Mouse (Mus musculus) midbrain, embryonic 15.5 days (tissue): ENCODE measurements around the gene Dpf1. TPM values are rescaled to one million over a fixed set of nuclear protein-coding genes. Genes with fewer than 3 reads are reported as not detected.
A peak's percentile ranks its signal among the peaks of the same experiment; 100 is the strongest.

Source experiments
- ATAC-seq: fragments of 200-750 bp; cut with Nextera tagmentation; replicated peaks from 2 replicates; pipeline ENCODE4 v1.8.0; 2017; ENCODE audit warnings: moderate TSS enrichment
- H3K27ac ChIP-seq: fragments of 300-500 bp; sonication (generic); 2 replicates; pipeline ENCODE4 v1.5.1; 2015; ENCODE audit warnings: mild to moderate bottlenecking, inconsistent platforms
- H3K27me3 ChIP-seq: fragments of 300-500 bp; sonication (generic); replicated peaks from 2 replicates; pipeline ENCODE4 v1.6.1; 2015; ENCODE audit warnings: inconsistent platforms
- H3K36me3 ChIP-seq: fragments of 300-500 bp; sonication (generic); replicated peaks from 2 replicates; pipeline ENCODE4 v1.6.1; 2015; ENCODE audit warnings: inconsistent platforms
- H3K4me1 ChIP-seq: fragments of 300-500 bp; sonication (generic); 2 replicates; pipeline ENCODE4 v1.6.1; 2015; ENCODE audit warnings: inconsistent platforms
- H3K4me2 ChIP-seq: fragments of 300-500 bp; sonication (generic); 2 replicates; pipeline ENCODE4 v1.6.1; 2015; ENCODE audit warnings: inconsistent platforms, mild to moderate bottlenecking, moderate library complexity
- H3K4me3 ChIP-seq: fragments of 300-500 bp; sonication (generic); 2 replicates; pipeline ENCODE4 v1.5.1; 2015; ENCODE audit warnings: mild to moderate bottlenecking, inconsistent platforms
- H3K9ac ChIP-seq: fragments of 300-500 bp; sonication (generic); 2 replicates; pipeline ENCODE4 v1.6.1; 2015; ENCODE audit warnings: mild to moderate bottlenecking, inconsistent platforms
- H3K9me3 ChIP-seq: fragments of 300-500 bp; sonication (generic); 2 replicates; pipeline ENCODE4 v1.6.1; 2016; ENCODE audit warnings: inconsistent platforms
- WGBS: fragments of 180-500 bp; shearing (Covaris S2); methylation state at CpG from one replicate; pipeline ENCODE4 v1.1.7; 2015; ENCODE audit warnings: mixed read lengths; 5-methylcytosine and 5-hydroxymethylcytosine counted together
- polyA plus RNA-seq: library from polyadenylated mRNA; unstranded; fragments of >200 nt; fragmentation: Nextera tagmentation; extraction: Ambion mirVana; gene quantifications from 2 replicates; pipeline ENCODE4 v1.2.1, GENCODE M21; 2015

The Dpf1 gene
- polyA plus RNA-seq, 1 experiment from 2014 or later, result 256 TPM

DNA sequence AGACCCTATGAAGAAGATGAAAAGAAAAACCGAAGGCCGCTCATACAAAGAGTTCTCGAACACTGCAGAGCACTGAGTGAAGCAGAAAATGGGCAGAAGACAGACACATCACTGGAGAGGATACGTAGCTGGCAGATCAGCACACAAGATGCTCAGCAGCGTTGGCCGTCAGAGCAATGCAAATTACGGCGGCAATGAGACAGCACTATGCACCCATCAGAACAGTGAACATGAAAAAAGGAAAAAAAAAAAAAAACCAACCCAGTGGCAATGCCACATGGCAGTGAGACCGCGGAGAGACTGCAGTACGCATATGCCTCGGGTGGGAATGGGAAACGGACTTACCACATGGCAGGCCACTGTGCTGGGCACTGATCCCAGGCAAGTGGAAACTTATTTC, 57.7 kb downstream of the Dpf1 start:
- Histone ChIP-seq H3K4me1 (no peaks in the 10 kb centered on the region), H3K9me3 (no peaks in the 10 kb centered on the region), H3K4me2 (no peak overlapping the region), H3K9ac (no peak overlapping the region), H3K4me3 (no peak overlapping the region), H3K27ac (no peak overlapping the region), H3K36me3 (no peaks in the 10 kb centered on the region), H3K27me3 (no peaks in the 10 kb centered on the region)
- WGBS, result 85% methylated on average over 13 of the region's 13 CpGs
- ATAC-seq, result no peak

DNA sequence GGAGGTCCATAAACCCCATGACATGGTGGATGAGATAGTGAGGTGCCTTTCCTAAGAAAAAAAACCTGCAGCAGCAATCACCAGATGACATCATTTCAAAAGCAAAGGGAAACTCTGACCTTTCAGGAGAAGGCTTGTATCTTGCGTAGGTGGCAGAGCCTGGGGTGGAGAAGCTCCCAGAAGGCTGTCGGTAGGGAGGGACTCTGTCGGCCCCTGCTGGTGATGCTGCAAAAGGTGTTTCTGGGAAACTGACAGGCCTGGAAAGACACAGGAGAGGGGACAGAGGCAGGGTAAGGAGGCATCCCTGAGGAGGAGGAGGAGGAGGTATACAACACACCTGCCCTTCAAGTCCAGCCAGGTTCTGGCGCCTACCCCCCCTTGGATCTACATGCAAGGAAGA, 60.3 kb downstream of the Dpf1 start:
- Histone ChIP-seq H3K4me2 (no peak overlapping the region), H3K27me3 (no peaks in the 10 kb centered on the region), H3K9ac (no peak overlapping the region), H3K27ac (no peak overlapping the region), H3K36me3 (no peaks in the 10 kb centered on the region), H3K4me1 (peaks cover 20% of the 10 kb centered on the region), H3K9me3 (no peaks in the 10 kb centered on the region), H3K4me3 (no peak overlapping the region)
- ATAC-seq, result no peak
- 8% methylated on average over 4 of the region's 4 CpGs for whole genome bisulfite sequencing

DNA sequence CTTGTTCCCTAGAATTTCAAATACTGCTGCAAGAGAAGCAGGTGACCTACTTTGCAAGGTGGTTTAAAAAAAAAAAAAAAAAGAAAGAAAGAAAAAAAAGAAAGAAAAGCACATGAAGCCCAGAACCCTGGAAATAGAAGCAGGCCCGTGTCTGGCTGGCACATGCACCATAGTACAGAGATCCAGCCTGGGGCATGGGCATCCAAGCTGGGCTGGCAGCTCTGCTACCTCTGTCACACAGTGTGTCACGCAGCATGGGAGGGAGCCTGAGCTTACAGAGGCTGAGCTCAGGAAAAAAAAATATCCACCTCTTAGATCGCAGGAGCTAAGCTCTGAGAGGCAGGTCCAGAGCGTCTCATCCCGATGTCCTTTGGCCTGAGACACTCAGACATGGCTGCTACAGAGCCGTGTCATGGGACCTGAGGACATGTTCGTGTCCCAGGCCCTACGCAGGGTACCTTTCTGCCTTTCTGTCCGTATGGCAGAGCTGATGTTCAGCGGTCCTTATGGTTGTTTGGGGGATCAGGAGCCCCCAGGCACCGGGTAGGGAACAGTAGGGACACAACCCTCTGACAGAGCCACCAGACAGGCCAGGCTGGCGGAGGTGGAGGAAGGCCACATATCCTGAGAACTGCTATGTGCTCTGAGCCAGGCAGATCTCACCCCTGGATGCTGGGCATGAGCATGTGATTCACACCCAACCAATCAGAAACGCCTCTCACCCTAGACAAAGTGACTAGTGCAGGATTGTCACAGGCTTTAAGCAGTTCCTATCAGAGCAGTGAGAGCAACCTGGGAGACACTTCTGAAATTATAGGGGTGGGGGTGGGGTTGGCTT, 63.6 kb downstream of the Dpf1 start:
- Histone ChIP-seq H3K4me3 (no peak overlapping the region), H3K9me3 (no peaks in the 10 kb centered on the region), H3K4me2 (peak overlapping the region; percentile 30), H3K27me3 (no peaks in the 10 kb centered on the region), H3K27ac (peak overlapping the region; percentile 88), H3K4me1 (peaks cover 20% of the 10 kb centered on the region), H3K36me3 (no peaks in the 10 kb centered on the region), H3K9ac (peak overlapping the region; percentile 28)
- peak; percentile 95 for ATAC-seq
- 70% methylated on average over 13 of the region's 13 CpGs for WGBS

Other genes starting within 250 kb of the Dpf1 start
- gene Ryr1, start 178.8 kb upstream of the Dpf1 start, polyA plus RNA-seq, result 11.8 and 12.4 TPM in 2 replicates
- 0.90 and 0.95 TPM in 2 replicates for gene Rasgrp4, start 169.1 kb upstream of the Dpf1 start, polyA plus RNA-seq
- 21.8 and 27.9 TPM in 2 replicates for gene Fam98c, start 147.7 kb upstream of the Dpf1 start, polyA plus RNA-seq
- 0.37 and 1.1 TPM in 2 replicates for gene Ggn, start 133.7 kb upstream of the Dpf1 start, polyA plus RNA-seq
- gene Spred3, start 133.5 kb upstream of the Dpf1 start, polyA plus RNA-seq, result 11.3 and 11.5 TPM in 2 replicates
- 282 and 290 TPM in 2 replicates for gene Psmd8, start 123.2 kb upstream of the Dpf1 start, polyA plus RNA-seq
- 4.2 and 5.3 TPM in 2 replicates for gene Catsperg1, start 89.9 kb upstream of the Dpf1 start, polyA plus RNA-seq
- 1.2 and 1.4 TPM in 2 replicates for gene Kcnk6, start 71.4 kb upstream of the Dpf1 start, polyA plus RNA-seq
- 91.2 and 95.1 TPM in 2 replicates for gene Yif1b, start 65.6 kb upstream of the Dpf1 start, polyA plus RNA-seq
- 1.1 and 1.5 TPM in 2 replicates for gene 2200002D01Rik, start 55.5 kb upstream of the Dpf1 start, polyA plus RNA-seq
- 72.4 and 77.3 TPM in 2 replicates for gene Spint2, start 22.0 kb upstream of the Dpf1 start, polyA plus RNA-seq
- 3.3 and 4.3 TPM in 2 replicates for gene Ppp1r14a, start 14.6 kb upstream of the Dpf1 start, polyA plus RNA-seq
- gene Sipa1l3, start 214.7 kb downstream of the Dpf1 start, polyA plus RNA-seq, result 19.0 and 22.4 TPM in 2 replicates